Mouse (Mus musculus) cerebellum, adult 8-10 months (tissue): Measurements from ENCODE around the gene Atr.
"Not testable (repeated sequence)": the region's sequence is repeated elsewhere in the genome, so short reads cannot be mapped to it uniquely, and the experiment has no call there.

Experiments used
- DNase-seq: peaks from one replicate; pipeline ENCODE4 v3.0.0; 2022

Atr gene

GRCm38 (mm10) chr9:95953658-95954057 lies 96.3 kb downstream of the Atr start:
- DNase-seq = no peak

DNA sequence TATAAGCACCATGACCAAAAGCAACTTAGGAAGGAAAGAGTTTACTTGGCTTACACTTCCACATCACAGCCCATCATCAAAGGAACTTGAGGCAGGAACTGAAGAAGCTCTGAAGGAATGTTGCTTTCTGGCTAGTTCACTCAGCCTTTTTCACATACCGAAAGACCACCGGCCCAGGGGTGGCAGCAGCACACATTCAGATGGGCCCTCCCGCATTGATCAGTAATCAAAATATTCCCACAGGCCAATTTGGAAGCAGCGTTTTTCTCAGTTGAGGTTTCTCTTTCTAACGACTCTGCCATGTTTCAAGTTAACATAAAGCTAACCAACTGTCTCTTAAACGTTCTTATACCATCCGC lies 96.8 kb downstream of the Atr start:
- no peak for DNase-seq

DNA sequence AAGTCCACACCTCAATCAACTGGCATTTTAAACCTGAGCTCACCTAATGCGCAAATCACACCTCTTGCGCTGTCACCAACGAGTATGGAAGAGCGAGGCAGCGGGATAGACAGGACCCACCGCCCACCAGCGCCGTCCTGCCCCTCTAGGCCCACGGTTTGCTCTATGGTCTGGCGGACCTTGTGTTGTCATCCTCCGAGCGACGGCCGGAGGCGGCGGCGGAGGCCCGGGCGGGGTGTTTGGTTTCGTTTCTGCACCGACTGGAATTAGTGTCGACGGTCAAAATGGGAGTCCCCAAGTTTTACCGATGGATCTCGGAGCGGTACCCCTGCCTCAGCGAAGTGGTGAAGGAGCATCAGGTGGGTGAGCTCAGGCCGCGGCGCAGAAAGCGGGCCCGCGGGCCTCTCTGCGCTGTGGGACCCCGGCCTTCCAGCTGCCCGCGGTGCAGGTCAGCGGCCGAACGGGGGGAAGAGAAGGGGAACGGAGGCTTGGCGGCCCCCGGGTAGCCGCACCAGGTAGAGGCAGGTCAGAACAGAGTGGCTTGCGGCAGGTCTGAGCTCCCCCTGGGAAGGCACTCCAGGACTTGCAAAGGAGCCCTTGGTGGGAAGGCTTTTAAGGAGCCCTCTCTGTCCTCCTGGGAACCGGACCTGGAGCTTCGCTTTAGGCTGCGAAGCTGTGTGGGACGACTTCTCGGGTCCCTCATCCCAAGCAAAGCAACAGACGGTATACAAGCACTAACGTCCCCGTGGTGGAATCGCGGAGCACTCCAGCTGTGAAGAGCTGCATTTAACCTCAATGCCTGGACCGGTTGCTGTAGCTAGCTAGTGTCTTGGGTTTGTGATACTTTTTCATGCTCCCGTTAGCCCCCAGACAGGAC lies 97.4 kb downstream of the Atr start, which contains the start of gene Xrn1:
Xrn1 (plus strand) TSS at position 176 of the 877 bp plus-strand sequence.
- peak; percentile 89 for DNase-seq

DNA sequence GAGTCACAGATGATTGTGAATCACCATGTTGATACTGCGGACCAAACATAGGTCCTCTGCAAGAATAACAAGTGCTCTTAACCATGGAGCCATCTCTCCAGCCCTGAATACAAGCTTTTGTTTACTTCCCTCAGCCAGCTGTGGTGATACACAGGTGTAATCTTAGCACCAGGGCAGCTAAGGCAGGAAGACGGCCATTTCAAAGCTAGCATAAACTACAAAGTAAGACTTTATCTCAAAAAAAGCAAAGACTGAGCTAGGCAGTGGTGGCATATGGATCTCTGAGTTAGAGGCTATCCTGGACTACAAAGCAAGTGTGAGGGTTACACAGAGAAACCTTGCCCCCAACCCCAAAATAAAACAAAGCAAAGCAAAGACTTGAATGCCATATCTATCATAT lies 100.2 kb downstream of the Atr start:
- no peak for DNase-seq

- no peak for DNase-seq
These were observed 100.8 kb downstream of the Atr start for GRCm38 (mm10) chr9:95958041-95958730.

GRCm38 (mm10) chr9:95958731-95959105 lies 101.3 kb downstream of the Atr start:
- DNase-seq = not testable (repeated sequence)

DNA sequence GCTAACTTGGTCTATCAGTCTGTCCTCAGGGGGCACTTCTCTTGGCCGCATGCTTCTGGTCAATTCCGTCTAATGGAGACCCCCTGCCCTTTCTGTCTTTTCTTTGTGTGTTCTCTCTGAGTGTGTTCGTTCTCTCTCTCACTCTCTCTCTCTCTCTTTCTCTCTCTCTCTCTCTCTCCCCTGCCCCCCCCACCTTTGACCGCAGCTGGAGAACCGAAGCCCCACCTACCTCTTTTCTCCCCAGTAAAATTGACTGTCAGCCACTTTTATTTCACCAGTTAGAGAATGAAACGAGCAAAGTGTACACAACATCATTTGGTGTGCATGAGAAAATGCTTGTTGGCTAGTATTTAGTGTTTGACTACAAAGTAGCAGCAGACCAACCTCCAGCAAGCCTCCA lies 101.8 kb downstream of the Atr start:
- no peak for DNase-seq

- DNase-seq = no peak
These were observed 102.5 kb downstream of the Atr start for GRCm38 (mm10) chr9:95959732-95960428.

DNA sequence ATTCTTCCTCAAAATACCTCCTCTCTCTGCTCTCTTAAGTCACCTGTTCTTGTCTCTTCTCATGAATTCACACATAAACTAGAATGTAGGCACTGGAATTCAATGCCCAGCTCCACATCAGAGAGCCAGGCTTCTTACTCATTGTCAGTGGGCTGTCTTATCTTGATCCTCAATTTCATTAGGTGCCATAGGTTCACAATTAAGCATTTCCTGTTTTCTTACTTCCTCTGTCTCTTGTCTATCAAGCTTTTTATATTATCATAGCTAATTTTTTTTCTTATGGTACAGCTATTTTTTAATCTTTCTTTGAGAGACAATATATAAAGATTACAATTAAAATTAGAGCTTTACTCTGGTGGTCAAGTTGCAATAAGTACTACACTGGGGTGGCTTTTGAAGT lies 103.7 kb downstream of the Atr start:
- DNase-seq = no peak

DNA sequence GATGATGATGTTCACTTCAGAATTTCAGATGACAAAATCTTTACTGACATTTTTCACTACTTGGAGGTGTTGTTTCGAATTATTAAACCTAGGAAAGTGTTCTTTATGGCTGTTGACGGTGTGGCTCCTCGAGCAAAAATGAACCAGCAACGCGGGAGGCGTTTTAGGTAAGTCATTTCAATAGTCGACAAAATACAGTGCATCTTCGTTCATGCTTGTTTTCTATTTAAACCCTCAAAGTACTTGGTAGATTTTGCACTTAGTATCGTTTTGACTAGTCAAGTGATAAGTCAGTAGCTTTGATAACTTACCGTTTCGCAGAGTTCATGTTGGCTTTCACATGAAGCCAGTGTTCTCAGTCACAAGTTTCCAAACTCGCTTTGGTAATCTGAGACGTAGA lies 106.6 kb downstream of the Atr start:
- no peak for DNase-seq

GRCm38 (mm10) chr9:95978279-95978678 lies 120.9 kb downstream of the Atr start:
- no peak for DNase-seq

GRCm38 (mm10) chr9:95979896-95980295 lies 122.5 kb downstream of the Atr start:
- DNase-seq = no peak

- no peak for DNase-seq
These were observed 134.9 kb downstream of the Atr start for GRCm38 (mm10) chr9:95992255-95992654.
